Mouse (Mus musculus) forebrain, embryonic 11.5 days (tissue): Measurements from ENCODE around the gene Tmco4. TPM values are rescaled to one million over a fixed set of nuclear protein-coding genes. Genes with fewer than 3 reads are reported as not detected.

Experiments used
- ATAC-seq: fragments of 200-750 bp; cut with Nextera tagmentation; replicated peaks from 2 replicates; pipeline ENCODE4 v1.8.0; 2017; ENCODE audit warnings: moderate TSS enrichment; ENCODE audit not compliant: low FRiP score
- DNase-seq: peaks from one replicate; pipeline ENCODE4 v3.0.0-alpha.2; 2017; ENCODE audit warnings: low spot score
- H3K27ac ChIP-seq: fragments of 300-500 bp; sonication (generic); 2 replicates; pipeline ENCODE4 v1.5.1; 2014; ENCODE audit warnings: low read depth, low read length
- H3K27me3 ChIP-seq: fragments of 300-500 bp; sonication (generic); 2 replicates; pipeline ENCODE4 v1.6.1; 2014; ENCODE audit warnings: mild to moderate bottlenecking, low read length, mixed read lengths; ENCODE audit not compliant: control insufficient read depth, insufficient read depth
- H3K36me3 ChIP-seq: fragments of 300-500 bp; sonication (generic); 2 replicates; pipeline ENCODE4 v1.6.1; 2014; ENCODE audit warnings: mild to moderate bottlenecking, low read length, moderate library complexity, mixed read lengths; ENCODE audit not compliant: control insufficient read depth, insufficient read depth
- H3K4me1 ChIP-seq: fragments of 300-500 bp; sonication (generic); replicated peaks from 2 replicates; pipeline ENCODE4 v1.6.1; 2014; ENCODE audit warnings: low read length, mixed read lengths; ENCODE audit not compliant: control insufficient read depth, insufficient read depth
- H3K4me2 ChIP-seq: fragments of 300-500 bp; sonication (generic); 2 replicates; pipeline ENCODE4 v1.6.1; 2014; ENCODE audit warnings: low read depth, mild to moderate bottlenecking, low read length, moderate library complexity, mixed read lengths; ENCODE audit not compliant: severe bottlenecking
- H3K4me3 ChIP-seq: fragments of 300-500 bp; sonication (generic); 2 replicates; pipeline ENCODE4 v1.5.1; 2014; ENCODE audit warnings: low read depth, low read length
- H3K9ac ChIP-seq: fragments of 300-500 bp; sonication (generic); 2 replicates; pipeline ENCODE4 v1.6.1; 2014; ENCODE audit warnings: low read length
- H3K9me3 ChIP-seq: fragments of 300-500 bp; sonication (generic); 2 replicates; pipeline ENCODE4 v1.6.1; 2016; ENCODE audit warnings: low read length, mixed read lengths; ENCODE audit not compliant: control insufficient read depth
- WGBS: fragments of 180-500 bp; shearing (Covaris S2); extraction: QIAGEN DNeasy Blood & Tissue Kit; methylation state at CpG from one replicate; pipeline ENCODE4 v1.1.7; 2014; 5-methylcytosine and 5-hydroxymethylcytosine counted together
- polyA plus RNA-seq: library from polyadenylated mRNA; unstranded; fragments of >200 nt; fragmentation: Nextera tagmentation; extraction: Ambion mirVana; gene quantifications from 2 replicates; pipeline ENCODE4 v1.2.1, GENCODE M21; 2014

Tmco4 gene
- polyA plus RNA-seq, 1 experiment from 2014 or later: 0.96 TPM

GRCm38 (mm10) chr4:139080259-139080658 lies 107.6 kb downstream of the Tmco4 start:
- no peak overlapping the region for H3K27ac ChIP-seq
- ATAC-seq: no peak
- 90% methylated on average over 7 of the region's 7 CpGs for WGBS
- peaks cover 19% of the 10 kb centered on the region for H3K27me3 ChIP-seq
- no peak overlapping the region for H3K9ac ChIP-seq
- H3K4me2 ChIP-seq: no peak overlapping the region
- no peak for DNase-seq
- no peak overlapping the region for H3K4me3 ChIP-seq
- H3K4me1 ChIP-seq: peaks cover 10% of the 10 kb centered on the region
- no peaks in the 10 kb centered on the region for H3K36me3 ChIP-seq
- H3K9me3 ChIP-seq: no peaks in the 10 kb centered on the region

GRCm38 (mm10) chr4:139081270-139081931 lies 108.7 kb downstream of the Tmco4 start:
- Histone ChIP-seq H3K4me2 (no peak overlapping the region), H3K4me3 (no peak overlapping the region), H3K27me3 (peaks cover 7% of the 10 kb centered on the region), H3K9ac (no peak overlapping the region), H3K4me1 (peaks cover 9% of the 10 kb centered on the region), H3K36me3 (no peaks in the 10 kb centered on the region), H3K27ac (no peak overlapping the region), H3K9me3 (no peaks in the 10 kb centered on the region)
- DNase-seq (no peak), ATAC-seq (no peak)
- 81% methylated on average over 18 of the region's 18 CpGs for WGBS

GRCm38 (mm10) chr4:139082790-139083564 lies 110.3 kb downstream of the Tmco4 start:
- WGBS: 38% methylated on average over 12 of the region's 12 CpGs
- H3K4me3 ChIP-seq: no peak overlapping the region
- peak; percentile 71 for ATAC-seq
- no peaks in the 10 kb centered on the region for H3K9me3 ChIP-seq
- no peaks in the 10 kb centered on the region; the same call in 1 of the 2 replicates for H3K27me3 ChIP-seq
- peak overlapping the region; percentile 44; the same call in 1 of the 2 replicates for H3K9ac ChIP-seq
- H3K4me1 ChIP-seq: peaks cover 9% of the 10 kb centered on the region
- H3K27ac ChIP-seq: no peak overlapping the region; the same call in 1 of the 2 replicates
- H3K4me2 ChIP-seq: peak overlapping the region; percentile 32; the same call in 1 of the 2 replicates
- DNase-seq: peak; percentile 71
- no peaks in the 10 kb centered on the region for H3K36me3 ChIP-seq

GRCm38 (mm10) chr4:139085337-139085736 lies 112.6 kb downstream of the Tmco4 start:
- H3K27ac ChIP-seq: no peak overlapping the region
- peaks cover 9% of the 10 kb centered on the region for H3K4me1 ChIP-seq
- 73% methylated on average over 11 of the region's 11 CpGs for WGBS
- H3K9ac ChIP-seq: no peak overlapping the region
- ATAC-seq: no peak
- H3K9me3 ChIP-seq: no peaks in the 10 kb centered on the region
- no peak overlapping the region for H3K4me2 ChIP-seq
- peaks cover 2% of the 10 kb centered on the region; the same call in 1 of the 2 replicates for H3K27me3 ChIP-seq
- no peak for DNase-seq
- no peak overlapping the region for H3K4me3 ChIP-seq
- H3K36me3 ChIP-seq: no peaks in the 10 kb centered on the region

- no peak overlapping the region for H3K9ac ChIP-seq
- no peak overlapping the region for H3K4me3 ChIP-seq
- H3K4me1 ChIP-seq: peaks cover 9% of the 10 kb centered on the region
- H3K4me2 ChIP-seq: no peak overlapping the region
- no peaks in the 10 kb centered on the region for H3K36me3 ChIP-seq
- no peaks in the 10 kb centered on the region for H3K9me3 ChIP-seq
- DNase-seq: peak; percentile 90
- peaks cover 8% of the 10 kb centered on the region; the same call in 1 of the 2 replicates for H3K27me3 ChIP-seq
- H3K27ac ChIP-seq: no peak overlapping the region
- ATAC-seq: 0 out of 2 replicates have a peak, but pooled peaks have one; percentile 42
- WGBS: 21% methylated on average over 5 of the region's 5 CpGs
Measured at GRCm38 (mm10) chr4:139086037-139086436, 113.3 kb downstream of the Tmco4 start.

GRCm38 (mm10) chr4:139086984-139087383 lies 114.3 kb downstream of the Tmco4 start:
- H3K4me1 ChIP-seq: peaks cover 9% of the 10 kb centered on the region
- ATAC-seq: no peak
- H3K36me3 ChIP-seq: no peaks in the 10 kb centered on the region
- no peak overlapping the region for H3K4me2 ChIP-seq
- no peak overlapping the region for H3K9ac ChIP-seq
- DNase-seq: no peak
- H3K4me3 ChIP-seq: no peak overlapping the region
- H3K27ac ChIP-seq: no peak overlapping the region
- peaks cover 17% of the 10 kb centered on the region for H3K27me3 ChIP-seq
- WGBS: 70% methylated on average over 4 of the region's 4 CpGs
- H3K9me3 ChIP-seq: no peaks in the 10 kb centered on the region

GRCm38 (mm10) chr4:139088982-139089671 lies 116.4 kb downstream of the Tmco4 start:
- Histone ChIP-seq H3K27ac (no peak overlapping the region), H3K4me1 (peaks cover 6% of the 10 kb centered on the region; the same call in 1 of the 2 replicates), H3K4me2 (no peak overlapping the region), H3K27me3 (peaks cover 39% of the 10 kb centered on the region), H3K9me3 (no peaks in the 10 kb centered on the region), H3K9ac (no peak overlapping the region), H3K4me3 (no peak overlapping the region), H3K36me3 (no peaks in the 10 kb centered on the region)
- DNase-seq (no peak), ATAC-seq (no peak)
- WGBS: 59% methylated on average over 9 of the region's 9 CpGs

GRCm38 (mm10) chr4:139090303-139090940 lies 117.7 kb downstream of the Tmco4 start:
- Histone ChIP-seq H3K27me3 (peaks cover 41% of the 10 kb centered on the region), H3K9ac (no peak overlapping the region), H3K27ac (no peak overlapping the region), H3K4me1 (peaks cover 6% of the 10 kb centered on the region; the same call in 1 of the 2 replicates), H3K4me3 (no peak overlapping the region), H3K9me3 (peaks cover 5% of the 10 kb centered on the region; the same call in 1 of the 2 replicates), H3K4me2 (no peak overlapping the region), H3K36me3 (no peaks in the 10 kb centered on the region)
- DNase-seq (no peak), ATAC-seq (no peak)
- 67% methylated on average over 15 of the region's 15 CpGs for WGBS
